Mouse (Mus musculus): ENCODE results near the gene Gas2l3.
A peak's percentile ranks its signal among the peaks of the same experiment; 100 is the strongest.

Gas2l3 gene

DNA sequence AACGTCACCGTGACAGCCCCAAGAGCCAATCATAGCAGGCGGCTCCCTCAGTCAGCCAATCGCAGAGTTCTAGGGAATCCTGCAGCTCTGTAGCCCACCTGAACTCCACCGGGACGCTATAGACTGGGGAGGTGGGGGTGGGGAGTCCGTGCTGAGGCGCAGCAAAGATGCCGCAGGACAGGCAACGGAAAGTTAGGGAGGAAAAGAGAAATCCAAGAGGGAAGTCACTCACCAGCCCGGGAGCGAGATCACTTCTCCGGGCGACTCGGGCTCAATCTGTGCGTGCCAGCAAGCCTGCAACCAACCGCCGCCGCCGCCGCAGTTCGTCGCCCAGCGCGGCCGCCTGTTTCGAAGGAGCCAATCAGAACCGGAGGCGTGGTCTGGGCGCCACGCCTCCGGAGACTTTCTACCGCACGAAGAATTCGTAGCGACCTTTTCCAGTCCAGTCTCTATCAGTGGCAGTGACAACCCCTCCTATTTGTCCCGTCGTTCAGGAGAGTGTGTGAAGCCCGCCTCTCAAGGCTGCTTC lies at the start of gene Gas2l3:
Gene Gas2l3 (minus strand): TSS at position 345 of the 529 bp plus-strand sequence.
- DNase-seq (ENCODE audit: low spot score in 2 of 2), result peak; percentile 77 to 84

DNA sequence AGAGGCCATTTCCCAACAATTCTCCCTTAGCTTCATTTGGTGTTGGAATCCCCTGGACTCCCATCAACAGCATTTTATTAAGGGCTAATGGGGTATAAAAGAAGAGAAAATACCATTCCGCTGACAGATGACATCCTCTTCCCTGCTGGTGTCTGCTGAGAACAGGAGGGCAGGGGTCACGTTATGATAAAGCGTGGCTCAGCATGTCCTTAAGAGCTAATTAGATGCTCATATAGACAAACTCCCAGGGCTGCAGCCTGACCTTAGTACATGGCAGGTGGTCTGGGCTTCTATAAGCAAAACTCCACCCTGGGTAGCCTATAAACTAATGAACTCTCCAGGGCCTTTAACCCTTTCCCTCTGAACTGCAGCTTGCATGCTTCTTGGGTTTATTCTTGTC lies 47.6 kb upstream of the Gas2l3 start:
- no peak for DNase-seq (ENCODE audit: low spot score in 2 of 2)

DNA sequence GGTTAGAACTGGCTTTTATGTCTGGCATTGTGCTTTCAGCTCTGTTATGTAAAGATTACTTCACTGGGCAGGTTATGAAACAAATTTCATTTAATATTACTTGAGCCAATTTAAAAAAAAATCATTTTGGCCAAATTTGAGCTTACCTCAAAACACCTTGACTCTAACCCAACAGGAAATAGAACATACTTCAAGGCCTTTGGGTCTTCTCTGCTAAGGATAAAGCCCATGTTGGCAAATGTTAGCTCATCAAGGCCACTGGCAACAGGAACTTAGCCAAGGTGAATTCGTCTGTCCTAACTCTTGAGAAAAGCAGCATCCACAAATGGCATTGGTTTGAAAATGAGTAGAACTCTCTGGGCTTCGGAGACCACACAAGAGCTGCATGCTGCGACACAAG lies 46.5 kb upstream of the Gas2l3 start:
- no peak for DNase-seq (ENCODE audit: low spot score in 2 of 2)

DNA sequence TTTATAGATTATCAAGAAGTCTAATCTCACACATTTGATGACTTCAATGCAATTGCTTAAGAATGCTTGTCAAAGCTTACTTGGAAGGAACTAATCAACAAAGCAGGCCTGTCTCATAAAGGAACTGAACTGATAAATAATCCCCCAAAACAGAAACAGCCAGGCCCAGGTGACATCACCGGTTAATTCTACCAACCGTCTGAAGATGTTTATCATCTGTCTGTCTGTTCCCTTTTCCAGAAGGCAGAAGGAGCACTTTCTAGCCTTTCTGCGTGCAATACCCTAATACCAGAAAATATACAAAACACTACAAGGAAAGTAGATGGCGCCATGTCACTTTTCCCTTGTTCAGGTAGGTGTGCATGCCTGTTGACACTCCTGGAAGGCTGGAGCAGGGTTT lies 45.7 kb upstream of the Gas2l3 start:
- no peak for DNase-seq (ENCODE audit: low spot score in 2 of 2)

DNA sequence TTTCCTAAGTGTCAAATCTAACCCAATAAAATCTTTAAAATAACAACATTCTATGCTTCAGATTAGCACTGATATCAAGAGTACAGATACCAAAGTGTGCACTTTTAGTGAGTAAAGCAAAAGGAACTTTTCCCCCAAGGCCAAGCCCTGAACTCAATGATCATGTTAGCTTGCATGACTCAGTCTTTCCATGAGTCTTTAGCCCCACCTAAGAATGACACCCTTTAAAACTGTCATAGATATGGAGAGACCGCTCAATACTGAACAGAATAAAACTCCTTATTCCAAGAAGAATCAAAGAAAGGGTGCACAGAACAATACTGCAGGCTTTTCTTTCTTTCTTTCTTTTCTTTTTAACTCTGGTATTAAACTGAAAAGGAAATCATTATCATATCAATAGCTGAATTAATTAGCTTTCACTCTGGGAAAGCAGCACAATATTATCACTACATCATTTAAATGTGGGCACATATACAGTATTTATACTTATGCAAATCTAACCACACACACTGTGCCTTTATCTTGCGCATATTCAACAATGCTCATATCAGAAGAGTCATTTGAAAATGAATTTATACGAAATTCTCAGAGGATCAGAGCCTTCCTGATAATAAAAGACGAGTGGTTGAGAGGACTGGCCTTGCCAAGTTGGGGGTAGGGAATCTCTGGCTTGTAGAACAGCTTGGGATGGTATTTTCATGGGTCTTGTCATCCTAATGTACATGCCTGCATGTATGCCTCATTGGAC lies 43.4 kb upstream of the Gas2l3 start:
- DNase-seq (ENCODE audit: low spot score in 2 of 2), result no peak

DNA sequence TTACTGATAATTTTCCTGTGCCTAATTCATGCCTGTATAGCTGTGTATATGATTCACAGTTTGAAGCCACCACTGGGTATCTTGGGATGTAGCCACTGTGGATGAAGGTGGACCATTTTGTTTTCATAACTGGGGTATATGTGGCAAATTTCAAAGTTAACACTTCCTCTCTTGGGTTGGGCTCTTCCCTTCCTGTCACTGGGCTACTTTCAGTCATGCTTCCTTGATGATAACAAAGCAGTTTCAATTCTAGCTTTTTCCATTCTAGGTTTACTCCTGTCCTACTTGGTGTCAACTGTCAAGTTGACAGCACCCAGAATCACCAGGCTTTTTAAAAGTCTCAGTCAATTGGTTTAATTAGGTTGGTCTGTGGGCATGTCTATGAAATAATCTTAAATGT lies 41.1 kb upstream of the Gas2l3 start:
- DNase-seq (ENCODE audit: low spot score in 2 of 2), result no peak

DNA sequence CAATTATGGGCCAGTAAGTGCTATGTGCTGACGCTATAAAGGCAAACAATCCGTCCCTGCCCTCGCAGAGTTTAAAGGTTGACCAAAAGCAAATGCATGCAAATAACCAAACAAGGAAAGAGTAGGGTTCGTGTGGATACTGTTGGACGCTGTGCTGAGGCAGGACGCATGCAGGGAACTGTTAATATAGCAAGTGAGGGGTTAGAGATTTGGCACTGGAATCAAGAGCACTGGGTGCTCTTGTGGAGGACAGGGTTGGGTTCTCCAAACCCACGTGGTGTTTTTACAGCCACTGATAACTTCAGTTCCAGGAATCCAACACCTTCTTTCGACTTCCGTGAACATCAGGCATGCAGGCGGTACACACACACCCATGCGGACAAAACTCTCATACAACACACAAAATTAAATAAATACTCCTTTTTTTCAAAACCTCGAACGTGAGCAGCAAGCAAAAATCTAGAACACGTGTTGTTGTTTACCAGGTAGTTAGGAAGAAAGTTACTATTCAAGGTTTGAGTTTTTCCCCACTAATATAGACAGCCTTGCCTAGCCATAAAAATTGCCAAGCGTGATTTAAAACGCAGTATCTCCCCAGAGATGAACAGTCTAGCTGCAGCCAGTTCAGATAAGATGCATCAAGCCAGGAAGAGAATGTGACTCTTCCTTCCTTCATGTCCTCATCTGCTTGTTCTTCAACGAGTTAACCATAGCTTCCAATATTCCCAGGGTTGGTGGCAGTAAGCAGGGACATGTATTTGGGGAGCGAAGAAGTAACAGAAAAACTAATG lies 40.2 kb upstream of the Gas2l3 start:
- no peak for DNase-seq (ENCODE audit: low spot score in 2 of 2)

DNA sequence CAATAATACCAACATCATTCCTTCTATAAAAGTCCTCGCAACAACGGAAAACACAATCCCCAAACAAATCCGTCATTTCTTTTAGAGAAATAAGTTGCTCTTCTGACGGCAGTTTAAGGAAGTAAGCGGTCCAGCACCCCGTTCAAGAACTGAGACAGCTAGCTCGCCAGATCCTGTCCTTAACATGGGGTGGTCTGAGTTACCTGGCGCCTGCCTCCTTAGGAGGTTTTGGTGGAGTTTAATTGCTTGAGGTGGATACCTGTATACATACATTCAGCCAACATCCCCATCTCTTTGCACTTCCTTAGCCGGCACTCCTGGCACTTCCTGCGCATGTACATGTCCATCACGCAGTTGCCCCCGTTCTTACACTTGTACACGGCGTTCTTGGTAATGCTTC lies 39.3 kb upstream of the Gas2l3 start:
- no peak for DNase-seq (ENCODE audit: low spot score in 2 of 2)

DNA sequence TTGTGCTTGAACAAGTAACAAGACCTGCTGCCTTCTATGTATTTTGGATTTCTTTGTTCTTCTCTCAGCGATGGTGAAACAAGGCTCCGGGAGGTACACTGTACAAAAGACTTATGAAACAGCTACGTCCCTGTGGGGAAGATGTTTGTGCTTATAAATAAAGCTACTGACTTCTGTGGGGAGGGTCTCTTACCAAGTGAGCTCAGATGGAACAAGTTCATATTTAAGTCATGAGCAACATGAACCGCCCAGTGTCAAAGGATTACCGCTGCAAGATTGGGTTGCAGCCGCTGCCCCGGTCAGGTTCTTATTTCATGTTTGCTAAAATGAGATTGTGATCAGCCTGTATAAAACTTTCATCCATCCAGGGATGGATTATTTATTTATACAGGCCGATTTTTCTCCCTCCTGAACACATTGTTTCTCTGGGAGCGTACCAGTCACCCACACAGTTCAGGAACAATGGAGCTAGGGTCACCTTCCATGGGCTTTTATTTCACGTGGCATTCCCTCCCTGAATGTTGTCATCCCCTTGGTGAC lies 38.4 kb upstream of the Gas2l3 start:
- DNase-seq (ENCODE audit: low spot score in 2 of 2), result no peak

DNA sequence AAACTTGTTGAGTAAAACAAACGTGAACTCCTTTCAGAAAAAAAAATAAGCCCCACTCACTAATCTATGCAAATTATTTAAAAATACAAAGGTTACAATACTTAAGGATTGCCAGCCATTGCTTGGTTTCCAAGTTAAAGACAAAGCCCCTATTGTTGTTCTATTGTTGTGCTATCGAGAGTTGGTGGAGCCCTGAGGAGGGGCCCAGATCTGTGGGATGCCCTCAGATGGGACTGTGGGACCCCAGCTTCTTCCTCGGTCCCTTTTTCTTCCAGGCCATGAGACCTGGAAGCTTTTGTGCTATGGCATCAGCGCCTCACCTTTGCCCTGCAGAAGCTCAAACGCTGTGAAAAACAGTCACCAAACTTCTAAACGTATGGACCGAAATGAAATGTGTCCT lies 37.9 kb upstream of the Gas2l3 start:
- no peak for DNase-seq (ENCODE audit: low spot score in 2 of 2)

DNA sequence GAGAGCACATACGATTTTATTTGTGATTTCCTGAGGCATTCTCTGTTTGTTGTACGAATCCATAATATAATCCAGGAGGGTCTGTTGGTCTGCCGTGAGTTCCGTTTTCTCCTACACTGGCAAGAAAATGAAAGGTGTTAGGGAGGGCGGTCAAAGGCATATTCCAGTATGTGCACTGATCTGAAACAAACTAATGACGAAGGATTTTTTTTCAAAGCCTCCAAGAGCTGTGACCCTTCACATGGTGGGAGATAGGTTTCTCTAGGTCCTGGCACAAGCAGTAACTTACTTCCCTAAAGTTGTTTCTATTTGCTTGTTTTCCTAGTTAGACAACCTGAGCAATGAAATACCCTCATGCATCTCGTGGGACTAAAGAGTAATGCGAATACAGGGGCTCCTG lies 35.0 kb upstream of the Gas2l3 start:
- DNase-seq (ENCODE audit: low spot score in 2 of 2), result no peak

DNA sequence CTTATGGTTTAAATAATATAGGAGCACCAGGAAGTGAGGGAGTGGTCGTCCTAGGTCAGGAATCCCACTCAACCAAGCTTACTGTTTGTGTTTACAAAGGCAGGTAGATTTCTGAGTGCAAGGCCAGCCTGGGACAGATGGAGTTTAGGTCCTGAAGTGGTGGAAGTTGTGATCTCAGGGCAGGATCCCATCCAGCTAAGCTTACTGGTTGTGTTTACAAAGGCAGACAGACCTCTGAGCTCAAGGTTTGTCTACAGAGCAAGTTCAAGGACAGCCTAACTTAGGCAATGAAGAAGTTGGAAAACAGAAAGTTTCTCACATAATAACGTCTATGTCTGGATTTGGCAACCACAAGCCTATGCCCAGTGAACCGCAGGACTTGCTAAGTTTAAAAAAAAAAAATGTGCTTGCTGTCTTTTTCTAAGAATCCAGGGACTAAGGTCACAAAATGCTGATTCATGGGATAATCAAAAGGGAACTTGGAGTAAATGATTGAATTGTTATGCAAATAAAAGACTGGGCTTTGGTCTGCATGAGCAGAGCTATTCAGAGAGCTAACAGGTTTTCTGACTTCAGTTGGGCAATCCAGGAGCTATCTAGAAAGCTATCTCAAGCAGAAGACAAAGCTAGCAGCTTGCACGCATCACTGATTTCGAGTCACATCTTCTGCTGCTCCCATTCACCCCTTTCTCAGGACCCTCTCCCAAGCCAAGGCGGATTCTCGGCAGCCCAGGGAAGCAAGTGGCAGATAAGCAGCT lies 27.0 kb upstream of the Gas2l3 start:
- no peak for DNase-seq (ENCODE audit: low spot score in 2 of 2)

DNA sequence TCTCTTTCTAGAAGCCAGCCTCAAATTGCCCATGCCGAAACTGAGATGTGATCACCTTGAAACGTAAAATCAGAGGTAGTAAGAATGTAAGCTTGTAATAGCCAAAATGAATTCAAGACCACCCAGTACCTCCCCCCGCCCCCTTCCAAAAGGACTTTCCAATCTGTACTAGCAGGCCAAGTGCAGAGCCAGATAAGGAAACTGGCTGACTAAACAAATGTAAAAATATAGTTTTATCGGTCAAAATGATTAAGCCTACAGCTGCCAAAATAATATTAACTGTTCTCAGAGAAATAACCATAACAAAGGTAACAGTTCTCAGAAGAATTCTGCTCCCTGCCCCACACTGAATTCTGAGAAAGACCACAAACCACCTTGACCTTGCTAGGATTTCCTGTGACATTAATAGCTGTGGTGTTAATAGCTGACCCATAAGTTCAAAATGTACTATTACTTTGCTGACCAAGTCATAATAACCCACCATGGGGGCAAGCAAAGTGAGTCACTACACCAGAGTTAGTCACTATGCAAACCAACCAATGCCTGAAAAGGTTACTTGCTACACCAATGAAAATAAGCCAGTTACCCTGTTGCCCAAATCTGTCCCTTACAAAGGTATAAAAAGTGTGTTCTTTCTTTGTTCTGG lies 21.1 kb upstream of the Gas2l3 start:
- DNase-seq (ENCODE audit: low spot score in 2 of 2), result no peak

DNA sequence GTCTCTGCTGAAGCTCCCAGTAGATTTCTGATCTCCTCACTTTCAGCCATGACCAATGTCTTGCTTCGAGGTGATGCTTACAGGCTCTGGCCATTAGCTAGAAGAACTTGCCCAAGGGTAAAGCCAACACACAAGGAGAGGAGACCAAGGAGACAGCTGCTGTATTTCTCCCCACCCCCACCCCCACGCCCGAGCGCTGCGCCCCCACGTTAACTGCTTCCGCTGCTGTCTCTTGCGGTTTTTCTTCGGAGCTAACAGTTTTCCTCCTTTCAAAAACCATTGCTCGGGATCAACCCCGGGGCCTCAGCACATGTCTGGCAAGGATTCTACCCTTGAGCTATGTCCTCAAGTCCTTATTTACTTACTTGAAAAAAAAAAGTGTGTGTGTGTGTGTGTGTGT lies 19.1 kb upstream of the Gas2l3 start:
- no peak for DNase-seq (ENCODE audit: low spot score in 2 of 2)

DNA sequence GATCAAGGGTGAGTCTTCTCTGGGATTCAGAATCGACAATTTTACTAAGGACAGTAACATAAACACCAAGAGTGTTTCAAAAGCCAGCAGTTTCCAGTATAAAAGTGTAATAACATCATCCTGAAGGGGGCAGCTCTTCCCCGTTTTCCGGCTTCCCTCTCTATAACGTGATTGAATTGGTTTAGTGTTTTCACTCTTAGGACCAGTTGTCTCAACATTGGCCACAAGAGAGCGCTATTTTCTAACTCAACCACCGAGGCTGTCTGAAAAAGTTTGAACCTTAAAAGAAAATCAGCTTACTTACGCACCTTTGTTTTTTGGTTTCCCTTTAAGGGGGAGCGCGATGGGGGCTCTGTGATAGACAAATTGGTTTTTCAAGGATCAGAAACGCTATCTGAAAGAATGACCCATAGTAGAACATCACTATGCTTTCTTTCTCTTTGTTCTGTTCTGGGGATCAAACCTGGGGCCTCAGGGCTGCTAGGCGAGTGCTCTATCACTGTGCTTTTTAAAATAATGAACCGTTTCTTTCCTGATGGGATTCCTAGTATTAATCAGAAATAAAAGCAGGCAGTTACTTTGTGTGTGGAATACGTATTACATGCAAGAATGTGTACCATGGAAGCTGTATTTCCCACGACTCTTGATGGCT lies 18.2 kb upstream of the Gas2l3 start:
- DNase-seq (ENCODE audit: low spot score in 2 of 2), result peak; percentile 78 to 92

DNA sequence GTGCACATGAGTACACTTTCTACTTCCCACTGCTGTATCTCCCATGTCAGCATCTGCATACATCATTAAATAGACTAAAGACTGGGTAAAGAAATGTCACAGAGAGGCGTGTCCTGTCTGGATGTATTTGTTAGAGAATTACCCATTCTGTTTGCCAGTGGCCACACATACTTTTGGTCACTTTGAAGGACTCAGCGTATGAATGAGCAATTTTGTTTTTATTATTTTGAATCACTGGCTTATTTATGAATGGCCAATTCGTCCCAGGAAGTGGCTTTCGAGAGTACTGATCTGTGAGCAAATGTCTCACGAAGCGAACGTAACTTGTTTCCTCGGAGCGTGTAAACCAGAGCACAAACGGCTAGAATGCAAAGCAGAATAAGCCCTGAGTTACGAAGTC lies 17.2 kb upstream of the Gas2l3 start:
- DNase-seq (ENCODE audit: low spot score in 2 of 2), result no peak

DNA sequence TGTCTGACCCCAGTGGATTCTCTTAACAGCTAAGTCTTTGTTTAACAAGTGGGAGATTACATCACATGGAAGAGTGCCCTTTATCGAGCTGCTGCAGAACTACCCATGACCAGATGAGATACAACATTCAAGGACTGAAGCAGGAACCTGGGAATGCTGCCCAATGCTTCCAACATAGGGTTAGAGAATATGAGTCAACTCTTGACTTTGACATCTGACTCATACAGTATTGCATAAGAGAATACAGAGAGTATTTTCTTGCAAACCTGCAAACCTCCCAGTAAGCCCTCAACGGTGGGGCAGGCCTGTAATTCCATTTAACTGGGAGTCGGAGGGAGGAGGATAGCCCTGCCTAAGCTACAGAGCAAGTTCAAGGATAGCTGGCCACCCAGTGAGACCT lies 15.0 kb upstream of the Gas2l3 start:
- DNase-seq (ENCODE audit: low spot score in 2 of 2), result no peak

DNA sequence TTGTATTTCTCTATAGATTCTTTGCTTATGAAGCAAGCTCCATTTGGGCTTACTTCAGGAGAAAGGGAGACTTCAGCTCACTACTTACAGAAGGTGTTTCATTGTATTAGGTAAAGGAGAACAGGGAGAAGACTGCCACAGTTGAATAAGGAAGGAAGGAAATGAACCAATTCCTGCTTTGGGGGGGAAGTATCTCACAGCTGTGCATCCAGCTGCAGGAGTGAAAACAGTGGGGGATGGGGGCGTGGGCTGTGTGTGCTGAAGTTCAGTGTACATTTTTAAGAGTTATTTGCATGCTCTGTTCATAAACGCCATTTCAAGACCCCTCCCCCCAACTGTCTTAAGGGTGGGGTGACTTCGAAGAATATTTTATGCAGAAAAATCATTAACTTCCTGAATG lies 10.0 kb upstream of the Gas2l3 start:
- no peak for DNase-seq (ENCODE audit: low spot score in 2 of 2)

DNA sequence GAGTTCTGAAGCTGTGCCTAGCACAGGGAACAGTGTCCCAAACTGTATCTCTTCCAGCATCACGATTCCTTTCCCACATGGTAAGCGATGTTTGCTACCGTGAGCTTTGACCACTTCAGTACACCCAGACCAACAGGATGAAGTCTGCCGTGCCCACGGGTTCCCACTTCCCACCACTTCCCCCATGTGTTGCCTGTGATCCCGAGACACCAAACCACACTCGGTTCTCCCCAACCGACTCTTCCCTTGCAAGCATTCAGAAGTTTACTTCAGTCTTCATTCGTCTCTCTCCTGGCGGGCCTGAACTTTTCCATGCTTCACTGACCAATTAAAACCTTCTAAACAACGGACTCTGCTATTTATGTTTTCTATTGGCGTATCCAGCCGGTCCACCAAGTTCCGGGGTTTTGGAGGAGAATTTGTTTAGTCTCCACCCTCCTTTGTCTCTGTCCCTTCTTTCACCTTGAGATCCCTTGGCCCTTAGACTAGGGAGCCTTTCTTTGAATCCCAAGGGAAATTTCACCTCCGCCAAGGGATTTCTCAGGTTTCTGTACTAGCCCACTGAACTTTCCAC lies 9.4 kb upstream of the Gas2l3 start:
- no peak for DNase-seq (ENCODE audit: low spot score in 2 of 2)

DNA sequence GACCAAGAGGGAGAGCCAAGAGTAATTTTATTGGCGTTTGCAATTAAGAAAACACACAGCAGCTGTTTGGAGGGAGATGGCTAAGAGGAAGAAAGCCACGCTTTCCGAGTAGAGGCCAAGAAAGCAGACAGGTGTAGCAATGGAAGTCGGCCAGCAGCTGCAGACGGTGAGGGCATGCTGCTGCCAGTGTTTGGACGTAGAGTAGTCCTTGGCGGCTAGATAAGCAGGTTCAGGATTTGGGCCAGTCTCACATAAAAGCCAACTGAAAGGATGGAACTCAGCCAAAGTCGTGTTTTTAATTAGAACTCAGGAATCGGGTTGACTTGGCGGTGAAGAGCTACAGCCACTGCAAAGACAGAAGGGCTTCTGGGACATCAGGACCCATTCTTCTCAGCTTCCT lies 6.6 kb upstream of the Gas2l3 start:
- no peak for DNase-seq (ENCODE audit: low spot score in 2 of 2)

DNA sequence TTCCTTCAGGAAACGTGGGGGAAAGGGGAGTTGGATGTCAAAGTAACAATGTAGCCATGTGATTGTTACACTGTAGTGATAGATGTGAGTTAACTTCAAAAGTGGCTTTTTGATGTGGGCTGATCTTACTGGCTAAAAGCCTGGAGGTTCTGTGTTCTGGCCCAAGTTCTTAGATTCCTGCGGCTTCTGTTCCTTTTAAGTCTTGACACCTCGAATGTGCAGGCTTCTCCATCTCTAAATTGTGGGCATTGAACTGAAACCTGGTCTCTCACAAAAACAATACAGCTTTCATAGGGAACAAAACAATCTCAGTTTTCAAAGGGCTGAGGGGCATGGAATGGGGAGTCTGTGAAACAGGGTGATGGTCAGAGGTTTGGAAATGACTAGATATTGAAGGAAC lies 614 bp upstream of the Gas2l3 start:
- DNase-seq (ENCODE audit: low spot score in 2 of 2), result no peak
